Mouse (Mus musculus) C2C12 (cell line): ENCODE results near the gene Atp6v0a4.

Experiments
- CEBPB ChIP-seq: IDR thresholded peaks from one replicate; pipeline ENCODE4 v1.6.1; 2011; ENCODE audit warnings: low read depth, mild to moderate bottlenecking, control low read depth, moderate library complexity
- CTCF ChIP-seq: IDR thresholded peaks from one replicate; pipeline ENCODE4 v1.5.1; 2011; ENCODE audit not compliant: control insufficient read depth, insufficient read depth, insufficient read length
- FOSL1 ChIP-seq: IDR thresholded peaks from one replicate; pipeline ENCODE4 v1.8.0; 2011; ENCODE audit warnings: mild to moderate bottlenecking, low read length; ENCODE audit not compliant: poor library complexity, insufficient read depth, severe bottlenecking
- USF1 ChIP-seq: IDR thresholded peaks from one replicate; pipeline ENCODE4 v1.6.1; 2011; ENCODE audit warnings: low read depth, mild to moderate bottlenecking, control low read depth, moderate library complexity

DNA sequence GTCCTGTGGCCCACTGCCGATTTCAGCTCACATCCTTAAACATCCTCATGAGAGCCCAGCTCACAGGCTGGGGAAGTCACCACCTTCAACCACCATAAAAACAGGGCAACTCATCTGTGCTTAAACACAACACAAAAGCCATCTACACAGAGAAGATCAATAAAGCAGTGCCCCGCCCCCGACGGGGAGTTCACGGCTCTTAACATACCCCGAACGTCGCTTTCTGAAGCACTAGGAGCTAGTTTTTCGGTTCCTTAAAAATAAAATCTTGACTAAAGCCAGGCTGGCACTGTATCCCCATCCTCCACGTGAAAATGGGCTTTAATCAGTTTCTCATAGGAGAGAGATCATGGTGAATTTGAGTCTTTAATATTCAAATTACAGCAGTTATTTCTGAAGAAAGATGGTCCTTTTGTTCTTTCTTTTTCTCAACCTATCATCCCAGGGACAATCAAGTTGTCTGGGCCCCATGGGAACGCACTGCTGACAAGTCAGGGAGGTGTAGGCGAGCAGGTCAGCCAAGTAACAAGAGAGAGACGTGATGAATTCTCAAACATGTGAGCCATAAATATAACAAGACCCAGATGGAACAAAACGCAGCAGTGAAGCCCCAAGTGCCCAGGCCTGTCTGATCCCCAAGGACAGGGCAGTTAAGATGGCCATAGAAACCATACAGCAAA is 38.6 kb upstream of the Atp6v0a4 start:
- no peak for TF ChIP-seq FOSL1
- TF ChIP-seq CTCF: no peak
- no peak for TF ChIP-seq USF1
- TF ChIP-seq CEBPB: no peak
